Mouse (Mus musculus) gastrocnemius, postnatal 10 days (tissue): ENCODE results near the gene Frmd6. TPM values are rescaled to one million over a fixed set of nuclear protein-coding genes. Genes with fewer than 3 reads are reported as not detected.

Experiments used
- DNase-seq: peaks from one replicate; pipeline ENCODE4 v3.0.0; 2021; ENCODE audit warnings: mixed read lengths
- total RNA-seq, 2 experiments: library from RNA; stranded (reverse); gene quantifications; 2 replicates each; pipeline ENCODE4 v1.2.3; 2021

The Frmd6 gene
- total RNA-seq, 2 experiments from 2014 or later = 27.4 to 34.5 TPM

DNA sequence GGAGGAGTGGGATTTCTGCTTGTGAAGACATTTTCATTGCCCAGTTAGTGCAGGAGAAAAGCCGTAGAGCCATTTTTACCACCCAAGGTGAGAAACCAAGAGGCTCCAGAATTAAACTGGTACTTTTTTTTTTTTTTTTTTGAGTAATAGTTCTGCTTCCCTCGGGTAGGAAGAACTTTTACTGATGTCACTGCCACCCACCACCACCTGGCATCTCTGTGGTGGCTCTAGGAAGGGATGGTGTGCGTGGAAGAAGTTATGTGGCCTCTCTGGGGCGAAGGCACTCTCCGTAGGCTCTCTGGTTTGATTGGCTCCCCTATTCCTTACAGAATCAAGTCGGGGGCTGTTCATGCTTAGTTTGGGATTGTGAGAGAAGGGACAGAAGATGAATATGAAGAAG is 17.3 kb upstream of the Frmd6 start:
- no peak for DNase-seq

DNA sequence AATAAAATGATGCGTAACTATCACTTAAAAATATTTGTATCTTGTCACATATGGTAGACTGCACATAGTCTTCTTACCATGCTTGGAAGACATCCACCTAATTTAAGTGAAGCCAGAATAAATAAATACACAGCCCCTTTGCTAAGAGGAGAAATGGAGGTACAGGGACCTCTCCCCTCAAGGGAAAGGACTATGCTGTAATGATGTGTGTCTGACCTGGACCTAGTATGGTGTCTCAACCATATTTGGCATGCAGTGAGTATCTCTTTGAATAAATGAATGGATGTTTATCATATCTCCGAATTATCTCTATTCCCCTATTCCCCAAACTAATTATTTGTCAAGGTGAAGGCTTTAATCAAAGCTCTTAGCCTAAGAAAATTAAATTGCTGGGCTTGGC is 15.4 kb upstream of the Frmd6 start:
- DNase-seq = no peak

DNA sequence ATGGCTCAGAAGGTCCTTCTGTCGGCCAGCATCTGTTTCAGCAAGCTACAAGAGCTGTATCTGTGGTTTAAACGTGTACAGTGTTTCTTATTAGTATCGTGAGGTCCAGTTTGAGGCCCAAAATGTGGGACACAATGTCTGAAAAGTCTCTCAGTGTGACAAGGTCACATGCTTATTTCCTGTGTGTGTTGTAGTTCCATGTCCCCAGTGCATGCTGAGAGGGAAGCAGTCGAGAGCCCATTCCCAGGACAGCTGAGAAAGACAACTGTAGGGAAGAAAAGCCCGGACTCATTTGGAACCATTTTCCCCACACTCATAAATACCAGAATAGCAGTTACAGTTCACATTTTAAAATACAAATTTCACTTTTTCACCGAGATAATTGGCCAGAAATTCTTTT is 13.5 kb upstream of the Frmd6 start:
- DNase-seq = no peak

DNA sequence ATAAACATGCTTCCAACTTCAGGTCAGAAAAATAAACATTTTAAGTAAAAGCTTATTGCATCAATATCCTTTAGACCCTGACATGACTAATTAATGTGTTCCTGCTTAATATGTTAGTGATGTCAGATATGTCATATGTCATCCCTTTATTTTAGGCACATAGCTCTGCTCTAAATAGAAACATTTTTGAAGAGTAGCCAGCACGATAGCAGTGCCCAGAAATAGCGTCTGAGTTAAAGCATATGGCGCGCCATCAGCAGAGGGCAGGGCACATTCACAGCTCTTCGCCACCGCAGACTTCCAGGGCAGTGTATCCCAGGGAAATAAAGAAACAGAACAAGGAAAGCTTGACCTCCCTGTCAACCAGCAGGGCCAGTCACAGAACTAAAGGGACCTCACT is 13.1 kb upstream of the Frmd6 start:
- DNase-seq = no peak

DNA sequence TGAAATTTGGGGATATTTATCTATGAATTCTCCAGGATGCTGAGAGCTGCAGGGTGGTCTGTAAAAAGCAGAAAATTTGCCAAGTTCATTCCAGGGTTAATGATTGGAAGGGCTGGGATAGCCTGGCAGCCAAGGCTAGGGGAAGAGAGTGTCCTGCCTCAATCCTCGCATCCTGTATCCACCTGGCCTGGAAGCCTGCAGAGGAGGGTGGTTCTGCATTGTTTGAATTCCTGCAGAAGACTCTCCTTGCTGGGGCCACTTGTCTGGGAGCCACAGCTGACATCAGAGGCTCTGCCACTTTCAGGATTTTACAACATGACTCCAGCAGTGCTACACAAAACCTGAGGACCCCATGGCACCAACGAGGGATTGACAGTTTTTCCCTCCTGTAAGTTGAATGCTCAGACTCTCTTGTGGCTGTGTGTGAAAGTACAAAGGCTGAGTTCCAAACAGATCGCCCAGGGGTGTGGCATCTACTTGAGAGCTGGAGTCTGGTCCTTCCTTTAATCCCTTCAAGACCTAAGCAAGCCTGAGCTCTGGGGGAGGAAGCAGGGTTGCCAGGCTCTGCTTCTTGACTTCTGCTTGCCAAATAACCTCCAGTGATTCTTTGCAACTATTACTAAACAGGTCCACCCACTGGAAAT is 12.4 kb upstream of the Frmd6 start:
- DNase-seq = no peak

DNA sequence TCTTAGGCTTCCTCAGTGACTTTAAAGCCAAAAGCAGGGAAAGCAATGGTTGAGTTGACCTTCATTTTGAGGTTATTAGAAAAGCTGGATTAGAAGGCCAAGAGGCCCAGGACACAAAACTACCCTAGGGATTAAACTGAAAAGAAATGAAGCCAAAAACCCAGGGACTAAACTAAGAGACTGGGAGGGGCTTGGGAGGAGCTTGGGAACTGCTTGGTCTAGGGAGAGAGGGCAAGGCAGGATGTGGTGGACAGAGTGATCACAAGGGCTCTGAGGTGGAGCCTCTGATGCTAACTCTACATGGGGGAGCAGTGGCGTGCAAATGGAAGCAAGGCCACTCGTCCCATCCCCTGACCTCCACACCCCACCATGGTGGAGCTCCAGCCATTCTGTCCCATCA is 8.6 kb upstream of the Frmd6 start:
- DNase-seq = no peak

DNA sequence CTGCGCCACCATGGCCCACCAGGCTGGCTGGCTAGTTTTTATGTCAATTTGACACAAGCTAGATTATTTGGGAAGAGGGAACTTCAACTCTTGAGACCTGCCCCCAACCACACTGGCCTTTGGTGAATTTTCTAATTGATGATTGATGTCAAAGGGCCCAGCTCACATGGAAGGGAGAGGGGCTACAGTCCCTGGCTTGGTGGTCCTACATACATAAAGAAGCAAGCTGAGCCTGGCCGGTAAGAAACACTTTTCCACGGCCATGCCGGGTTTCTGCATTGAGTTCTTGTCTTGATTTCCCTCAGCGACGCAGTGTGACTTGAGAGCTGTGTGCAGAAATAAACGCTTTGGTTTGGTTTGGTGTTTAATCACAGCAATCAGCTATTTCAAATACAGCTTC is 1.3 kb upstream of the Frmd6 start:
- no peak for DNase-seq

DNA sequence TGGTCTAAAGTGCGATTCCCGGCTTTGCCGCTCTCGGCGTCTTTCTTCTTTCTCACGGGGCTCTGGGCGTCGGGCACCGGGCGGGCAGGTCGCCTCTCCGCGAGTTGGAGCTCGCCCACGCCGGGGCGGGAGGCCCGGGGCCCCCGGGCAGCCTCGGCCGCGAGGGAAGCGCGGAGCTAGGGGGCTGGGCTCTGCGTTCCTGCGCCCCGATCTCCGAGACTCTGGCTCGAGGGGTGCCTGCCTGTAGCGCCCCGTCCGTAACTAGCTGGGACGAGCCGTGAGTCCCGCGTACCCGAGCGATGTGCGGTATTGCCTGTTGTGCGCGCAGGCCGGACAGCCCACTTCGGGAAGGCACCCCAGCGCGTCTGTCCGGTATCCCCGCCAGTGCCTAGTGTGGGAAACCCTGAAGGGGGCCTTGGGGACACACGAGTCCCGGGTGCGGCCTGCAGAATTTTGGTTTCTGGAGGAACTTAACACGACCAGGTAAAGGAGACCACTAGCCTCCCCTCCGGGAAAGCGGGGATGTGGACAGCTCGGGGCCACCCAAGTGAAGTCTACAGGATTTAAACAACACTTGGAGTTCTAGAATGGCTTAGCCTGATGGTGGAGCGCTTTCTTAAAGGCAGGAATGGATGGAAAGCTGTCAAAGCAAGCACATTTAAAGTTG is 470 bp downstream of the Frmd6 start:
- DNase-seq = no peak

DNA sequence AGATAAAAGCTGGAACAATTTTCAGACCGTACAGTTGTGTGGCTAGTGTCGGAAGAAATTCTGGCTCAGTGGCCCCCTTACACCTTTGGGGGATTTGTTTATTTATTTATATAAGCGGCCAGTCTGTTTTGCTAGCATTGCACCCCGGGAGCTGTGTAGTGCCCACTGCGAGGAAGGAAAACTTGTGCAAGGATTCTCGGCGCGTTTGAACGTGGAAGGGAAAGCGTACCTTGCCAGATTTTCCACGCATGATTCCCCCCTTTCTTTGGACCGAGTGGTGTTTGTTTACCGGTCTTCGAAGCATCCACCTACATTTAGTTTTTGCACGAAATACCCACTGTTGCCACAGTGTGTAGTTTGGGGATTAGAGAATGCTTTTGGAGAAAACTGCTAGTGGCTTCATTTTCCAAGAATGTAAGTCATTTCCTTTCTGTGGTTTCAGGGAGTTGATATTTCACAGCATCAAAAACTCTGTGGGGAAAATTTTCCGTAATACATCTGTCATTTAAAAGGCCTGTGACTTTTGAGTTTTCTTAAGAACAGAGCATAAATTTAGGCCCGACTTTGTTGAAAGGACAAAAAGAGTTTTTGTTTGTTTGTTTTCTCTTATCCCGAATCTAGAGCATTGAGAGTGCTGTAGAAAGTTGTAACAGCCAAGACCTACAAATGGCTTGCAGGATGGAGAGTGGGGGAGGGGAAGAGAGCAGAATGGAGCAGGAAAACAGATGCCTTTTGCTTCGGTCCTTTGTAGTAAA is 1.2 kb downstream of the Frmd6 start:
- no peak for DNase-seq

DNA sequence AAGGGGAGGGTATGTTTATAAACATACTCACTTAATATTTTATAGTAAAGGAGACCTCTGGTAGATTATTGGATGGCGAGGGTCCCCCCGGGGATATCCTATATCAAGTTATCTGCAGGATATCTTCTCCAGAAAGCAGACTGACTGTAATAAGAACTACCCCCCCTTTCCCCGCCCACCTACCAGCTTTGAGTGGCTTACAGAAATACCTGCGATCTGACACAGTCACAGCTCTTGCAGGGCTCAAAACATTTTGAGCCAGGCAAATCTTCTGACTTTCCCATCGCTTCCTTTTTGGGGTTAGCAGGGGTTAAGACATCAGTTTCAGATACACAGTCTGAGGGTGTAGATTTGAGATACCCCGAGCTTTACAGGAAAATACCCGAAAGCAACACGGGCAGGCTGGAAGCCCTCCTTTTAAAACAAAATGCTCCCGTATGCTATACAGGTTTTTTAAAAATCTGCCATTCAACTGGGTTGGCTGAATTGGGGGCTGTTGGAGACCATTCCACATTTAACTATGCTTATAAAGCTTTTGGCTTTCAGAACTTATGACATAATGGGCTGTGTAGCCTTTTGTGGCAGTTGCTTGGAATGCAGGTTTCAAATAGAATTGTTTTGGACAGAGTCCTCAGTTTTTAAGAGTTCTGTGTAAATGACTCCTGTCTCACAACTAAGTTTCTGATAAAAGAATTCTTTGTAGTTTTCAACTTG is 2.0 kb downstream of the Frmd6 start:
- no peak for DNase-seq

DNA sequence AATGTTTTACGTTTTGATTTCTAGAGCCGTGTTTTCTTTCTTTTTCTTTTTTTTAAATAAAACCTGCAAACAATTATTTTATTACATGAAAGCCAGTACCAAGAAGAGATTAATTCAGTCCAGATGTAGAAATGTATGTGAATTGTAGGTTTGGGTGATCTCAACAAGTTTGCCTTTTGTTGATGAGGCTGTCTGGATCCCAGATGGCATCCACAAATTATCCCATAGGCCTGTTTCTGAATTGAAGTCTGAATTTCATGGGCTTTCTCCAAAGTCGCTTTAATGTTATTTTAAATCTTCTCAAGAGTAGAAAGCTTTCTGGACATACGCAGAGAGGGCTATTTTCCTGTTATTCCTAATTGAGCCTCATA is 2.6 kb downstream of the Frmd6 start:
- DNase-seq = no peak

DNA sequence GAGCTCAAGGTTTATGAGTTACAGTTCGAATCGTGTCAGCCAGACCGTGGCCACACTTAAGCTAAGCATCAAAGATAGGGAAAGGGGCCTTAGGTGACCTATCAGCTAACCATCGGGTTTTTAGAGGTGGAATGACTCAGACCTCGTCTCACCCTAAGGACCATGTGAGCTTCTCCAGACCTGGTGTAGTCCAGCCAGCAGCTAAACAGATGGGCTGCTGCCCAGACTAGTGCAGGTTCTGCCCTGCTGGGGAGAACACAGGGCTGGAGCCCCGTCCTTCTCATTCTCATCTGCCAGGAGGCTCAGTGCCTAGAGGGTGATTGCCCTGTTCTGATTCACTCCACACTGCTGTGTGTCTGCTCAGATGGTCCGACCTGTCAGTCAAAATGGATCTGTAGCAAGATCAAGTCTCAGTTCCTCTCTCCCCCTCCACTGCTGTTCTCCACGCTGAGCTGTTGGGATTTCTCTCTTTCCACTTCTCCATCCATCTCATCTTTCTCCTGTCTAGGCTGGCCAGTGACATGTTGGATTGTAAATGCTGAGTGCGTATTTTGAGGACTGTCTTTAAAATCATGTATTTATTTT is 5.8 kb downstream of the Frmd6 start:
- DNase-seq = no peak

DNA sequence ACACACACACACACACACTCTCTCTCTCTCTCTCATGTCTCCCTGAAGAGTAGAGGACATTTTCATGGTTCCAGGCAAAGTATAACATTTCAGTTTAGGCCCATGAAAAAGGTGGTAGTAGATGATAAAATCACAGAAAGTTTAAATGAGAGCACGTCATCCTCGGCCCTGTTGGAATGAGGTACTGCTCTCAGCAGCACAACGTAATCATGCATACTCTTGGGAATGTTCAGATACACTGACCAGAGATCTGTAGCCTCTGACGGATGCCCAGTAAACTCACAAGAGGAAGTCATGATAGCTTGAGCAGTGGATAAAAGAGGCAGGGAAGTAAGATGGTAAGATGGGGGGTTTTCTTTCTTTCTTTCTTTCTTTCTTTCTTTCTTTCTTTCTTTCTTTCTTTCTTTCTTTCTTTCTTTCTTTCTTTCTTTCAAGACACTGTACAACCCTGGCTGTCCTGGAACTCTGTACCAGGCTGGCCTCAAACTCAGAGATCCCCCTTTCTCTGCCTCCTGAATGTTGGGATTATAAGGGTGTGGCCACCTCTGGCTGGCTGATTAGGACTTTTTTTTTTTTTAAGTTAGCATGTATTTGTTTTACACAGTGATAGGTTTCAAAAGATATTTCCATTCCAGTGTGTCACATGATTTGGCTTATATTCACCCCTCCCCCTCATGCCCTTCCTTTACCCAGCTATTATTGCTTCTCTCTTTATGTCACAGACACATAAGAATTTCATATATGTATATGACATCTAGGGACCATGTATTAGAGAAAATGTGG is 7.1 kb downstream of the Frmd6 start:
- DNase-seq = no peak

DNA sequence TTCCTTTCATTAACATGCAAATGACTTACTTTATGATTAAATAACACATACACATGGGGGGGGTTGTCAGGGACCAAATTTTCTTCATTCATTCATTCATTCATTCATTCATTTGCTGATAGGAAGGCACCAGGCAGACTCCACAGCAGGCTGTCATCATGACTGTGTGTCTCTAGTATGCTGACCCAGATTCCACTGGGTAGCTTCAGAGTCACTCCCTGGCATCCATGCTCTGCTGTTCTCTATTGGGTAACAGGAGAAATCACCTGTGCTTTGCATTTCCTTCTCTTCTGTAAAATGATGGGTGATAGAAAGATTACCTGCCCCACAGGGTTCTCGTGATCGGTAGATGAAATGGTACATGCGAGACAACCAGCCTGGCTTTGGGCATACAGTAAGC is 7.7 kb downstream of the Frmd6 start:
- no peak for DNase-seq

DNA sequence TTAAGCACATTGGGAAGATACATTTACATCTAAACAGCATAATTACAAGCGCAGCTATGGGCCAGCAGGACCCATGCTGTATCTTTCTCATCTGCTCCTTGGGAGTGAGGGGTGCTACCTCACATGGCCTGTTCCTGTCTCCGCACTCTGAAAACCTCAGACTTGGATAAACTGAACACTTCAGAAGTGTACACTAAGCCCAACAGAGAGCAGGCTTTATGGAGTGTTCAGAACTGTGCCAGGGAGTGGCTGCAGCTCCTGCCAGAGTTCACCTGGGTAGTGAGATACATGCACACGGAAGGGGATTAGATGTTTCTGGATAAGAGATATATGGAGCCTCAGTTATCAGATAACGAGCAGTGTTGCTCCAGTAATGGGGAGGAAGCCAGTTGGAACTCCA is 8.7 kb downstream of the Frmd6 start:
- DNase-seq = no peak

DNA sequence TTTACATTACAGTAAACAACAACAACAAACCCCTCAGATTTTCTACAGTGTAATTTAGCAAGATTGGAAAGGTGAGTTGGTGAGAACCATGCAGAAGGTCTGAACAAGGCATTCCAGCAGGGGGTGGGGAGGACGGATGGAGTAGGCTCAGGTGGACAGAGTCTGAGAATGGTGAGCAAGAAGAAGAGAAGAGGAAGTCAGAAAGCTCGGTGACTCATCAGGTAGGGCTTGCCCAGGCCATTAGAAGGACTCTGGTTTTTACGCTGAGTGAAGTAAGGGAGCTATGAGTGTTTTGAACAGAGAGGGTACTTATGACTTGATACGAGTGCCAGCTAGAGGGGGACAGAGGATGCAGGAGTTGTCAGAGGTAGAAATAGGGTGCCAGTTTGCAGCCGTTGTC is 9.7 kb downstream of the Frmd6 start:
- DNase-seq = no peak

DNA sequence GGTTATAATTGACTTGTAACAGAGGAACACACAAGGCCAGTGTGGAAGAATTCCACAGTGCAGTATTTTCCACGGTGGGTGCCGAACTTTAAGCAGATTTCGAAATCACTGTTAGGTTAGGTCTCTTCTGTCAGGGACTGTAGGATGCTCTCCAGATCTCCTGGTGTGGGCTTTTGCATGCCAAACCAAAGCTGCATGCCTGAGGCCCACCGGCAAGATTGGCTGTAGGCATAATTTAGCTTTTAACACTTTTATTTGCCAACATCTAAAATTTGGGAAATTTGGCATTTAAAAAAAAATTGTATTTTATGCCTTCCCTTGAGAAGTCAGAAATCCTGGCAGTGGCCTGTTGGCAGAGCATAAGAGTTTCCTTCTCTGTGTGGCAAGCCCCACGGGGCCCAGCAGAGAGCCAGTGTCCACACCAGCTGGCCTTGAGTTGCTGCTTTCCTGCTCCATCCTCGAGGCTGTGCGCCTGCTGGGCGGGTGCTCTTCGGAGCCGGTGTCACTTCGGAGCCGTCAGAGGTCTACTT is 12.5 kb downstream of the Frmd6 start:
- peak; percentile 22 for DNase-seq

DNA sequence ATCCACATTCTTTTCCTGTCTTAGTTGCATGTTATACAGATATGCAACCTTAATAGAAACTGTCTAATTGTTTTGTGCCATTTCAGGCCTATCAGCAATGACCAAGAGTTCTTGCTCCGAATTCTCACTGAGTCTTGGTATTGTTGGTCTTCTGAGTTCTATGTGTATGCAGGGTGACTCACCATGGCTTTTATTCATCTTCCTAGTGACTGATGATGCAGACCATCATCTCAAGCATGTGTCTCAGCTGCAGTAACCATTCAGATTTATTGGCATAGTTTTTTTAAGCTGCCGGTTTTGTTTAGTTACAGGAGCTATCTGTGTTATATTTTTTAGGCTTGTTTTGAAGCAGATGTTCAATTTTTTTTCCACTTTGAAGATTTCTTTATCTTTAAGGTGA is 20.1 kb downstream of the Frmd6 start:
- no peak for DNase-seq

DNA sequence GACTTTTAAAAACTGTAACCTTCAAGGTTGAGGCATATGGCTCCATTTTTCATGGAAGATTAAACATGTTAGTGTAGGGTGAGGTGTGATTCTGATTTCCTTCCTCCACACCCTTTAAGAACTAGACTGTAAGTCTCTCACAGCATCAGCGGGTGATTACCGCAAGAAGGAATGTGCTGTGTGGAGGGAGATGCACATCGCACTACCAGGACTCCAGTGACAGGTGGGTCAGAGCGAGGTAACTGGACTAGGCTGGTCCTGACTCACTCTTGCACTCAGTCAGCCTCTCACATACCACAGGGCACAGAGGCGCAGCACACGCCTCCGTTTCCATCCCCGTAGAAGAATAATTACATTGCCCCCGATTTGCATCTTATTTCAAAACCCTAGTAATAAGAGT is 23.7 kb downstream of the Frmd6 start:
- no peak for DNase-seq

DNA sequence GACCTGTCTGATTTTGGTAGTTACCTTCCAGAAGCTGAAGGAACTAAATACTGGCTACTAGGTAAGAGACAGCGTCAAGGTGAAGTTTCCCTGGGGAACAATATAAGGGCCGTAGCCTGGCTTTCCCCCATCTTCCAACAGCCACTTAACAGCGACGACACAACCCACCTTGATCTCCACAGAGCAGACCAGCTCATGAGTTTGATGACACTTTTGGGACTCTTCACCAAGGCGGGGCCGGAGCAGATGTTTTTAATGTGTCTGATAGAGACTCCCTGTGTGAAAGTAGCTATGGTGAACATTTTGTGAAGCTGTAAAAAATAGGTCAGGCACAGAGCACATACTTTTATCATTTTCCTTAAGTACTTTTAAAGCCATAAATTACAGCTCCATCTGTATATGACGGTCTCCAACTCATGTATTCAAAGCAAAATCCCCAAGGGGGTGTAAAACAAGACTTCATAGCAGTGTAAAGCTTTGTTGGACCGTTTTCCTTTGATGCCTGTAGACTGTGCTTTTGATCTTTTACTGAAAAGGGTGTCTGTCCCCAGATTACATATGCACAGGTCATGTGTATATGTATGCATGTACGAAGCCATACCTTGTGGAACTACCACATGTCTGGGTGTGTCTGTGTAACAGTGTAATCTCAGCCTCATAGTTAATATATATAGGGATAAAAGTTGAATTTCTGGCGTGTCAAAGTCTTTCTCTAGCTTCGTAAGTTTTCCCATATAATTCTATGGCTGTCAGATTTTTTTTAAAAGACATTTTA is 24.4 kb downstream of the Frmd6 start:
- DNase-seq = no peak
